Mouse (Mus musculus) forebrain, embryonic 16.5 days (tissue): ENCODE data around the gene Dhrs13. TPM values are rescaled to one million over a fixed set of nuclear protein-coding genes. Genes with fewer than 3 reads are reported as not detected.

ENCODE experiments used
- ATAC-seq: fragments of 200-750 bp; cut with Nextera tagmentation; 2 replicates; pipeline ENCODE4 v1.8.0; 2017; ENCODE audit warnings: mild to moderate bottlenecking, moderate library complexity
- H3K27ac ChIP-seq: fragments of 300-500 bp; sonication (generic); 2 replicates; pipeline ENCODE4 v1.5.1; 2014; ENCODE audit warnings: low read length, control low read depth
- H3K27me3 ChIP-seq: fragments of 300-500 bp; sonication (generic); replicated peaks from 2 replicates; pipeline ENCODE4 v1.6.1; 2014; ENCODE audit warnings: low read length; ENCODE audit not compliant: control insufficient read depth, insufficient read depth
- H3K36me3 ChIP-seq: fragments of 300-500 bp; sonication (generic); 2 replicates; pipeline ENCODE4 v1.6.1; 2014; ENCODE audit not compliant: control insufficient read depth, insufficient read depth
- H3K4me1 ChIP-seq: fragments of 300-500 bp; sonication (generic); replicated peaks from 2 replicates; pipeline ENCODE4 v1.6.1; 2014; ENCODE audit warnings: low read length; ENCODE audit not compliant: control insufficient read depth, insufficient read depth
- H3K4me2 ChIP-seq: fragments of 300-500 bp; sonication (generic); 2 replicates; pipeline ENCODE4 v1.6.1; 2014; ENCODE audit warnings: mild to moderate bottlenecking, low read length, control low read depth
- H3K4me3 ChIP-seq: fragments of 300-500 bp; sonication (generic); replicated peaks from 2 replicates; pipeline ENCODE4 v1.5.1; 2014; ENCODE audit warnings: mild to moderate bottlenecking, low read length, control low read depth
- H3K9ac ChIP-seq: fragments of 300-500 bp; sonication (generic); replicated peaks from 2 replicates; pipeline ENCODE4 v1.6.1; 2014; ENCODE audit warnings: low read depth, low read length, control low read depth
- H3K9me3 ChIP-seq: fragments of 300-500 bp; sonication (generic); 2 replicates; pipeline ENCODE4 v1.6.1; 2016; ENCODE audit warnings: low read length; ENCODE audit not compliant: control insufficient read depth
- WGBS: fragments of 180-500 bp; shearing (Covaris S2); extraction: QIAGEN DNeasy Blood & Tissue Kit; methylation state at CpG from one replicate; pipeline ENCODE4 v1.1.7; 2014; 5-methylcytosine and 5-hydroxymethylcytosine counted together
- polyA plus RNA-seq: library from polyadenylated mRNA; unstranded; fragments of >200 nt; fragmentation: Nextera tagmentation; extraction: Ambion mirVana; gene quantifications from 2 replicates; pipeline ENCODE4 v1.2.1, GENCODE M21; 2015

Dhrs13 gene
- polyA plus RNA-seq, 1 experiment from 2014 or later: 33.8 TPM

DNA sequence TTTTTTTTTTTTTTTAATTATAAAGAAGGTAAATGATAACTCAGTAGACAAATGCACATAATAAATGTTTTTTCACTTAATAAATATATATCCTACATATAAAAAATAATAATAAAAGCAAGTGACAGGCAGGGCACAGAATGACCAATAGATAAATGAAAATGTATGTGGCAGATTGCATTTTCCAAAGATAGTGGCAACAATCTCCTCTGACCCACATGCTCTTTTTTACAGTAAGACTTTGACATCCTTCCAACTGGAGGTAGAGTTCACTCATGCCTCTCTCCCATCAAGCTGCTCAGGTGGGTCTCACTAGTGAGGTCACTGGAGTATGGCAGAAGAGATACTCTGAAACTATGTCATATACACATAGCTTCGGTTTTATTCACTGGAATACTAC, 30.5 kb downstream of the Dhrs13 start:
- Histone ChIP-seq H3K4me3 (no peak overlapping the region), H3K27me3 (no peaks in the 10 kb centered on the region), H3K9ac (no peak overlapping the region), H3K4me1 (no peaks in the 10 kb centered on the region), H3K36me3 (peaks cover 18% of the 10 kb centered on the region), H3K27ac (no peak overlapping the region), H3K4me2 (no peak overlapping the region), H3K9me3 (no peaks in the 10 kb centered on the region)
- 83% methylated on average over 1 of the region's 1 CpGs for WGBS
- ATAC-seq: no peak

- no peak overlapping the region for H3K4me2 ChIP-seq
- H3K36me3 ChIP-seq: no peaks in the 10 kb centered on the region
- H3K9ac ChIP-seq: no peak overlapping the region
- H3K27ac ChIP-seq: no peak overlapping the region
- WGBS: 50% methylated on average over 2 of the region's 2 CpGs
- no peaks in the 10 kb centered on the region for H3K4me1 ChIP-seq
- no peaks in the 10 kb centered on the region for H3K9me3 ChIP-seq
- ATAC-seq: no peak
- no peak overlapping the region for H3K4me3 ChIP-seq
- H3K27me3 ChIP-seq: no peaks in the 10 kb centered on the region
Measured at GRCm38 (mm10) chr11:78065906-78066305, 33.8 kb downstream of the Dhrs13 start.

GRCm38 (mm10) chr11:78066641-78067040, 34.6 kb downstream of the Dhrs13 start:
- ATAC-seq: no peak
- Histone ChIP-seq H3K27ac (no peak overlapping the region), H3K9ac (no peak overlapping the region), H3K9me3 (no peaks in the 10 kb centered on the region), H3K36me3 (no peaks in the 10 kb centered on the region), H3K4me3 (no peak overlapping the region), H3K27me3 (no peaks in the 10 kb centered on the region), H3K4me2 (no peak overlapping the region), H3K4me1 (no peaks in the 10 kb centered on the region)
- WGBS: 59% methylated on average over 2 of the region's 2 CpGs

DNA sequence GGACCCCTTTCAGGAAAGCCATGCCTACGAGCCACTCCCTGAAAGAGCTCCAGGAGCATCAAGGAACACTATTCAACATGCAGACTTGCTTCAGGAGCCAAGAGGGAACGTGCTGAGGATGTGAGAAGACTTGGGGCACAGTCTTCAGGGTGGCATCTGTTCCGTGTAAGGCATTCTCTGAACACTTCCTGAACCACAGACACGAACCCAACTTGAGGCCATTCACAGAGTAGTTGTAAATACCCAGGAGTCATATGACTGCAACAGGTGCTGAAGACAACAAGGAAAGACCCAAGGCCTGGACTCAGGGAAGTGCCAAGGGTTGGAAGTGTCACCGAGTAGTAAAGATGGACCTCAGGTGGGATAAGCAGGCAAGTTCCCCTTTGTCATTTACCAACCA, 35.5 kb downstream of the Dhrs13 start:
- Histone ChIP-seq H3K9ac (no peak overlapping the region), H3K27ac (no peak overlapping the region), H3K4me2 (no peak overlapping the region), H3K4me3 (no peak overlapping the region), H3K4me1 (no peaks in the 10 kb centered on the region), H3K36me3 (no peaks in the 10 kb centered on the region), H3K9me3 (no peaks in the 10 kb centered on the region), H3K27me3 (no peaks in the 10 kb centered on the region)
- 75% methylated on average over 5 of the region's 5 CpGs for WGBS
- ATAC-seq: no peak

- no peaks in the 10 kb centered on the region; the same call in 1 of the 2 replicates for H3K36me3 ChIP-seq
- H3K27ac ChIP-seq: no peak overlapping the region
- no peaks in the 10 kb centered on the region for H3K4me1 ChIP-seq
- no peak for ATAC-seq
- H3K4me3 ChIP-seq: no peak overlapping the region
- no peaks in the 10 kb centered on the region for H3K27me3 ChIP-seq
- no peak overlapping the region for H3K9ac ChIP-seq
- 85% methylated on average over 5 of the region's 5 CpGs for WGBS
- no peak overlapping the region for H3K4me2 ChIP-seq
- H3K9me3 ChIP-seq: no peaks in the 10 kb centered on the region
Measured at GRCm38 (mm10) chr11:78069130-78069529, 37.0 kb downstream of the Dhrs13 start.

DNA sequence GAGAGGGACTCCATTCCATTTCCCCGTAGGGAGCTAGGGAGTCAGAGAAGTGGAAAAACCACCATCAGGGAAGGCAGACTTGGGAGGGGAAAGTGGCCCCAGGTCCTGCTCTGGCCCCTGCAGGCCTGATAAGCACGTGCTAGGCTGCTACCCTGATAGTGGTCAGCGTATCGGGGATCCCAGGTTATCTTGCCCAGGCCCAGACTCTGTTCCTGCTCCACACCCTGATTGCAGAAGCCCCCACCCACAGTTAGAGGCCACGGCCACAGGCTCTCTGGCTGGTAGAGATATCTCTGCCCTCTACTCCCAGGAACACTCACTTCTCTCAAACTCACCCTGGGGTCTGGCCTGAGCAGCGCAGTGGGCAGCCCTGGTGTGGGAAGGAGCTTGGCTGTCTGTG, 37.6 kb downstream of the Dhrs13 start:
- ATAC-seq: no peak
- Histone ChIP-seq H3K36me3 (peaks cover 4% of the 10 kb centered on the region; the same call in 1 of the 2 replicates), H3K4me2 (no peak overlapping the region), H3K27me3 (no peaks in the 10 kb centered on the region), H3K9me3 (no peaks in the 10 kb centered on the region), H3K27ac (no peak overlapping the region), H3K4me1 (no peaks in the 10 kb centered on the region), H3K4me3 (no peak overlapping the region), H3K9ac (no peak overlapping the region)
- WGBS: 86% methylated on average over 6 of the region's 6 CpGs

DNA sequence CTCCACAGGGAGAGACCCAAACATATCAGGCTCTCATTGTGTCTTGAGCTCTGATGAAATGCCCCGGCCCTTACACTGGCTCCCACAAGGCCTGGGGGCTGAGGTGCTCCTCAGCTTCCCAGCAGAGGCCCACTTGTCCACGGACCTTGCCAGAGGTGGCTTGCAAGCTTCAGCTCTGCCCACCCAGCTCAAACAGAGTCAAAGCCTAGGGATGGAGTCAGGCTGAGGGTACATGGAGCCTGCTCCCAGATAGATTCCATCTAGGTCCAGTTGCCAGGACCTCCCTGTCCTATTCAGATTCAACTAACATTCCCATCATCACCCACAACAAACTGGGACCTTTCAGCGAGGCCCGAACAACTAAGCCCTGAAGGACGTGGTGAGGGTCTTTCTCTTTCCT, 39.9 kb downstream of the Dhrs13 start:
- no peaks in the 10 kb centered on the region for H3K9me3 ChIP-seq
- H3K4me2 ChIP-seq: no peak overlapping the region
- no peaks in the 10 kb centered on the region for H3K27me3 ChIP-seq
- no peak overlapping the region for H3K27ac ChIP-seq
- peaks cover 14% of the 10 kb centered on the region for H3K36me3 ChIP-seq
- H3K4me3 ChIP-seq: no peak overlapping the region
- no peaks in the 10 kb centered on the region for H3K4me1 ChIP-seq
- WGBS: 79% methylated on average over 5 of the region's 5 CpGs
- H3K9ac ChIP-seq: no peak overlapping the region
- ATAC-seq: no peak

DNA sequence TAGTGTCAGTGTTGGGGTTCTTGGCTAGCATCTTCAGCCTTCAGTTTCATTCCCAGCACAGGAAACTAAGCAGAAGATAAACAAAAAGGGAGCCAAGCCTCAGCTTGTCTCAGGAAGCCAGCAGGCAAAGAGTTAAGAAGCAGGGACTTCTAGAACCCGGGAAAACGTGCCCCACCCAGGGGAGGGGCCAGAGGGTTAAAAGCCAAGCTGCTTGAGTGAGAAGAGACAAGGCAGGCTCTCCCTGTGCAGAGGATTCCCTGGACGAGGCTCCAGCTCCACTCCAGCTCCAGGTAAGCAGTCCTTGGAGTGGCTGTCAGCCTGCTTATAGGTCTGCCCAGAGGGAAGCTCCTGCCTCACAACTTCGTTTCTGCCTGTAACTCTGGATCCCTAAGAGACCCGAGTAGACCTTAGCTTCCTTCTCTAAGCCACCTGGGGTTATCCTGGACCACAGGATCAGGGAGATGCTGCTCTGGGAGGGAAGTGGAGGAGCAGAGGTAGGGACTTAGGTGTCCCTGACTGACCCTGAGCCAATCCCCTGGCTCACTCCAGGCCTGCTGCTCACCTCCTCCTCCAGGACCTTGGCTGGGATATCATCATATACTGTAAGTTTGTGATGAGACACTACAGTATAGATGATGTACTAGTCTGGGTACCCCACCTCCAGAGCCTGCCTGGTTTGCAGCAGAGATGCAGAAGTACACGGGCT, 40.5 kb downstream of the Dhrs13 start:
- Histone ChIP-seq H3K4me1 (no peaks in the 10 kb centered on the region), H3K4me2 (no peak overlapping the region), H3K4me3 (no peak overlapping the region), H3K9ac (no peak overlapping the region), H3K27ac (no peak overlapping the region), H3K27me3 (no peaks in the 10 kb centered on the region), H3K9me3 (no peaks in the 10 kb centered on the region), H3K36me3 (peaks cover 15% of the 10 kb centered on the region)
- ATAC-seq: no peak
- 33% methylated on average over 6 of the region's 6 CpGs for WGBS

- ATAC-seq: no peak
- Histone ChIP-seq H3K4me2 (no peak overlapping the region), H3K27ac (no peak overlapping the region), H3K9me3 (no peaks in the 10 kb centered on the region), H3K36me3 (peaks cover 15% of the 10 kb centered on the region), H3K4me1 (no peaks in the 10 kb centered on the region), H3K4me3 (no peak overlapping the region), H3K9ac (no peak overlapping the region), H3K27me3 (no peaks in the 10 kb centered on the region)
- WGBS: 92% methylated on average over 9 of the region's 9 CpGs
Measured at GRCm38 (mm10) chr11:78073577-78074276, 41.6 kb downstream of the Dhrs13 start.
